Mouse (Mus musculus) embryonic fibroblast, embryonic 13.5 days (primary cell): ENCODE measurements at regions not wholly inside any gene's neighbourhood (a gene's known extent, or its start where the extent isn't known, plus 50 kb on each side); places are given as distances from the start of the nearest gene placed in this dataset.

Experiments used
- CTCF ChIP-seq: IDR thresholded peaks from 2 replicates; pipeline ENCODE4 v1.5.1; 2011; ENCODE audit warnings: mild to moderate bottlenecking, control low read depth, low read length, moderate library complexity, borderline replicate concordance; ENCODE audit not compliant: insufficient read depth
- POLR2A ChIP-seq: IDR thresholded peaks from 2 replicates; pipeline ENCODE4 v1.6.1; 2011; ENCODE audit warnings: low read depth, mild to moderate bottlenecking, control low read depth, low read length, moderate library complexity

DNA sequence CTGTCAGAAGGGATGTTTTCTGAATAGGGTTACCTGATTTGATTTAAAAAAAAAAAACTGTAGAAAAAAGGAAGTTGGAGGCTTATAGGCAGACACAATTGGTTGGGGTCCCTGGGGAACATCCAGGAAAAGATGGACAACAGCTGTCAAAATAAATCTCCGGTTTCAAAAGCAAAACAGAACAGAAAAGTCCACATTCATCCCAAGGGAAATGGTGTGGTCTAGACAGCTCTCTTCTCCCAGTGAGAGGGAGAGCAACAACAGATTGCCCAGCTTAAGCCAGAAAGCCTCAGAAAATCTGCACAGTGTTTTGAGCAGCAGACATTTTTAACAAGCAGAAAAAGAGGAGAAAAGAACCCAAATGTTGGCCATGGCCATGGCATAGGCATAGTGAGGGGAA, 830.3 kb downstream of the Cypt12 start:
- TF ChIP-seq POLR2A (no peak), CTCF (no peak)
